Mouse (Mus musculus) hematopoietic stem cell, adult 5-6 weeks (primary cell): ENCODE measurements around the gene BC017158. TPM values are rescaled to one million over a fixed set of nuclear protein-coding genes. Genes with fewer than 3 reads are reported as not detected.

Source experiments
- total RNA-seq: library from RNA; stranded (forward); fragments of 172-1452, 232-1000 nt; gene quantifications from 2 replicates; pipeline ENCODE4 v1.2.3, GENCODE M21; 2017

The BC017158 gene
- total RNA-seq, 1 experiment from 2014 or later: 22.7 TPM

Other genes with a start within 250 kb of the BC017158 start
- gene Itgam, start 235.5 kb downstream of the BC017158 start, total RNA-seq: 29.7 and 53.4 TPM in 2 replicates
- 0.56 TPM in 1 of 2 replicates, not detected in the other for gene Gm49368, start 235.5 kb downstream of the BC017158 start, total RNA-seq
- 1.3 and 2.4 TPM in 2 replicates for gene Itgax, start 168.6 kb downstream of the BC017158 start, total RNA-seq
- 0.63 and 0.69 TPM in 2 replicates for gene Itgad, start 143.8 kb downstream of the BC017158 start, total RNA-seq
- 4.1 and 4.7 TPM in 2 replicates for gene Cox6a2, start 91.8 kb downstream of the BC017158 start, total RNA-seq
- gene Armc5, start 60.8 kb downstream of the BC017158 start, total RNA-seq: 9.8 and 13.0 TPM in 2 replicates
- 6.1 and 9.9 TPM in 2 replicates for gene 9130023H24Rik, start 60.1 kb downstream of the BC017158 start, total RNA-seq
- 0.94 and 1.5 TPM in 2 replicates for gene Tgfb1i1, start 51.4 kb downstream of the BC017158 start, total RNA-seq
- 0.50 TPM in 1 of 2 replicates, not detected in the other for gene Slc5a2, start 32.5 kb downstream of the BC017158 start, total RNA-seq
- 22.0 and 56.0 TPM in 2 replicates for gene Rgs10, start 120.6 kb upstream of the BC017158 start, total RNA-seq
- gene Tial1, start 163.5 kb upstream of the BC017158 start, total RNA-seq: 65.6 and 89.7 TPM in 2 replicates
- gene Bag3, start 225.4 kb upstream of the BC017158 start, total RNA-seq: 6.2 and 6.9 TPM in 2 replicates